Mouse (Mus musculus) MEL (cell line): ENCODE data around the gene Ssh2.

ENCODE experiments used
- CHD1 ChIP-seq: IDR thresholded peaks from 2 replicates; pipeline ENCODE4 v1.6.1; 2012; ENCODE audit warnings: low read depth, mild to moderate bottlenecking, inconsistent platforms, low read length, improper control_type of control experiment
- CTCF ChIP-seq, 3 experiments: IDR thresholded peaks in 2 of 3; conservative IDR thresholded peaks in 1 of 3; 2 replicates each; pipeline ENCODE4 v1.5.1; 2011 to 2012; ENCODE audit warnings: low read length in 3 of 3, low read depth in 2 of 3, mild to moderate bottlenecking in 2 of 3, improper control_type of control experiment in 1 of 3, inconsistent platforms in 1 of 3, mixed read lengths in 1 of 3, moderate library complexity in 1 of 3; ENCODE audit not compliant: control insufficient read depth in 1 of 3, insufficient read depth in 1 of 3, poor library complexity in 1 of 3, severe bottlenecking in 1 of 3
- GABPA ChIP-seq: IDR thresholded peaks from 2 replicates; pipeline ENCODE4 v1.6.1; 2012; ENCODE audit warnings: low read depth, mild to moderate bottlenecking, inconsistent platforms, low read length, improper control_type of control experiment, moderate library complexity
- GATA1 ChIP-seq: IDR thresholded peaks from 2 replicates; pipeline ENCODE4 v1.6.1; 2011; ENCODE audit warnings: low read depth, low read length, improper control_type of control experiment
- HCFC1 ChIP-seq: IDR thresholded peaks from 2 replicates; pipeline ENCODE4 v1.6.1; 2012; ENCODE audit warnings: low read depth, mild to moderate bottlenecking, inconsistent platforms, low read length, improper control_type of control experiment, moderate library complexity
- MAX ChIP-seq: IDR thresholded peaks from 2 replicates; pipeline ENCODE4 v1.6.1; 2011; ENCODE audit warnings: low read length, improper control_type of control experiment
- POLR2A ChIP-seq, 2 experiments: IDR thresholded peaks; 2 replicates each; pipeline ENCODE4 v1.6.1; 2011 to 2012; ENCODE audit warnings: low read length in 2 of 2, mild to moderate bottlenecking in 2 of 2, control low read depth in 1 of 2, improper control_type of control experiment in 1 of 2, low read depth in 1 of 2, moderate library complexity in 1 of 2; ENCODE audit not compliant: control insufficient read depth in 1 of 2, insufficient read depth in 1 of 2, poor library complexity in 1 of 2
- POLR2AphosphoS2 ChIP-seq: IDR thresholded peaks from 2 replicates; pipeline ENCODE4 v1.6.1; 2011; ENCODE audit warnings: low read length, improper control_type of control experiment
- POLR2AphosphoS5 ChIP-seq: IDR thresholded peaks from 2 replicates; pipeline ENCODE4 v1.6.1; 2012; ENCODE audit warnings: low read depth, borderline replicate concordance, mild to moderate bottlenecking, inconsistent platforms, low read length, moderate library complexity, mixed read lengths
- SMC3 ChIP-seq: IDR thresholded peaks from 2 replicates; pipeline ENCODE4 v1.6.1; 2011; ENCODE audit warnings: low read depth, low read length, improper control_type of control experiment
- UBTF ChIP-seq: IDR thresholded peaks from 2 replicates; pipeline ENCODE4 v1.6.1; 2012; ENCODE audit warnings: low read depth, mild to moderate bottlenecking, inconsistent platforms, low read length, improper control_type of control experiment, moderate library complexity, borderline replicate concordance; ENCODE audit not compliant: insufficient read depth
- USF1 ChIP-seq: IDR thresholded peaks from 2 replicates; pipeline ENCODE4 v1.6.1; 2014; ENCODE audit warnings: low read depth, mild to moderate bottlenecking, inconsistent platforms, low read length, improper control_type of control experiment, moderate library complexity
- USF2 ChIP-seq, 2 experiments: IDR thresholded peaks; 2 replicates each; pipeline ENCODE4 v1.6.1; 2011 to 2012; ENCODE audit warnings: improper control_type of control experiment in 2 of 2, low read length in 2 of 2, borderline replicate concordance in 1 of 2, inconsistent platforms in 1 of 2, low read depth in 1 of 2, mild to moderate bottlenecking in 1 of 2; ENCODE audit not compliant: insufficient read depth in 1 of 2

- TF ChIP-seq POLR2A (IDR thresholded peaks at IDR 0.05; ENCODE audit: control insufficient read depth in 1 of 2, insufficient read depth in 1 of 2, low read depth in 1 of 2, low read length in 2 of 2, poor library complexity in 1 of 2): no peak
- no peak for TF ChIP-seq POLR2AphosphoS5
- no peak for TF ChIP-seq USF2 (IDR thresholded peaks at IDR 0.05; ENCODE audit: borderline replicate concordance in 1 of 2, insufficient read depth in 1 of 2, low read depth in 1 of 2, low read length in 2 of 2)
- TF ChIP-seq GATA1: no peak
- no peak for TF ChIP-seq POLR2AphosphoS2
- TF ChIP-seq UBTF: no peak
- TF ChIP-seq CHD1: no peak
- TF ChIP-seq SMC3: no peak
- no peak for TF ChIP-seq MAX
- TF ChIP-seq CTCF (IDR thresholded peaks at IDR 0.05 in 2 of 3, conservative IDR thresholded peaks at IDR 0.05 in 1 of 3; ENCODE audit: control insufficient read depth in 1 of 3, insufficient read depth in 1 of 3, low read depth in 2 of 3, low read length in 3 of 3, poor library complexity in 1 of 3, severe bottlenecking in 1 of 3): no peak
- no peak for TF ChIP-seq USF1
- TF ChIP-seq GABPA: no peak
- TF ChIP-seq HCFC1: no peak
Observed at GRCm38 (mm10) chr11:77406329-77406728, 190.2 kb downstream of the Ssh2 start.
